Mouse (Mus musculus): ENCODE results near the gene Cfap298. TPM values are rescaled to one million over a fixed set of nuclear protein-coding genes. Genes with fewer than 3 reads are reported as not detected.

Cfap298 gene
- polyA plus RNA-seq, 1 experiment = 17.7 TPM

- WGBS = 15% methylated on average over 9 of the region's 9 CpGs
- TF ChIP-seq CTCF (IDR thresholded peaks at IDR 0.05; ENCODE audit: control insufficient read depth, insufficient read depth, low read length) = no peak
- no peak for TF ChIP-seq POLR2A (IDR thresholded peaks at IDR 0.05; ENCODE audit: borderline replicate concordance, control insufficient read depth, low read depth, low read length)
- no peak overlapping the region for H3K4me3 ChIP-seq (replicated peaks; ENCODE audit: control insufficient read depth, low read depth, low read length)
- no peak overlapping the region for H3K27ac ChIP-seq (ENCODE audit: control insufficient read depth, insufficient read depth, low read depth, low read length, poor library complexity)
- H3K4me1 ChIP-seq (ENCODE audit: control insufficient read depth, insufficient read depth, low read length) = no peaks in the 10 kb centered on the region
Measured at GRCm38 (mm10) chr16:90885781-90886565, 48.9 kb downstream of the Cfap298 start.

GRCm38 (mm10) chr16:90885351-90885750 lies 49.6 kb downstream of the Cfap298 start:
- WGBS = 22% methylated on average over 2 of the region's 2 CpGs
- H3K4me3 ChIP-seq (replicated peaks; ENCODE audit: control insufficient read depth, low read depth, low read length) = no peak overlapping the region
- H3K27ac ChIP-seq (ENCODE audit: control insufficient read depth, insufficient read depth, low read depth, low read length, poor library complexity) = no peak overlapping the region
- H3K4me1 ChIP-seq (ENCODE audit: control insufficient read depth, insufficient read depth, low read length) = no peaks in the 10 kb centered on the region
- TF ChIP-seq POLR2A (IDR thresholded peaks at IDR 0.05; ENCODE audit: borderline replicate concordance, control insufficient read depth, low read depth, low read length) = no peak
- no peak for TF ChIP-seq CTCF (IDR thresholded peaks at IDR 0.05; ENCODE audit: control insufficient read depth, insufficient read depth, low read length)

GRCm38 (mm10) chr16:90882501-90882977 lies 52.4 kb downstream of the Cfap298 start:
- no peaks in the 10 kb centered on the region for H3K4me1 ChIP-seq (ENCODE audit: control insufficient read depth, insufficient read depth, low read length)
- no peak overlapping the region for H3K4me3 ChIP-seq (replicated peaks; ENCODE audit: control insufficient read depth, low read depth, low read length)
- WGBS = 60% methylated on average over 8 of the region's 8 CpGs
- H3K27ac ChIP-seq (ENCODE audit: control insufficient read depth, insufficient read depth, low read depth, low read length, poor library complexity) = no peak overlapping the region
- TF ChIP-seq CTCF (IDR thresholded peaks at IDR 0.05; ENCODE audit: control insufficient read depth, insufficient read depth, low read length) (no peak), POLR2A (IDR thresholded peaks at IDR 0.05; ENCODE audit: borderline replicate concordance, control insufficient read depth, low read depth, low read length) (no peak)

- 82% methylated on average over 3 of the region's 3 CpGs for WGBS
- no peak for TF ChIP-seq POLR2A (IDR thresholded peaks at IDR 0.05; ENCODE audit: borderline replicate concordance, control insufficient read depth, low read depth, low read length)
- Histone ChIP-seq H3K4me1 (ENCODE audit: control insufficient read depth, insufficient read depth, low read length) (no peaks in the 10 kb centered on the region), H3K4me3 (replicated peaks; ENCODE audit: control insufficient read depth, low read depth, low read length) (no peak overlapping the region), H3K27ac (ENCODE audit: control insufficient read depth, insufficient read depth, low read depth, low read length, poor library complexity) (no peak overlapping the region)
Measured at GRCm38 (mm10) chr16:90878135-90878860, 56.6 kb downstream of the Cfap298 start.

Other genes starting within 250 kb of the Cfap298 start
- 20.3 and 21.8 TPM in 2 replicates for gene Mis18a, start 207.7 kb downstream of the Cfap298 start, polyA plus RNA-seq (2011; ENCODE audit: insufficient read depth, insufficient read length, low replicate concordance, missing spikeins)
- gene Mrap, start 196.9 kb downstream of the Cfap298 start, polyA plus RNA-seq (2011; ENCODE audit: insufficient read depth, insufficient read length, low replicate concordance, missing spikeins) = 8.2 and 8.5 TPM in 2 replicates
- 3.4 and 5.1 TPM in 2 replicates for gene Urb1, start 124.7 kb downstream of the Cfap298 start, polyA plus RNA-seq (2011; ENCODE audit: insufficient read depth, insufficient read length, low replicate concordance, missing spikeins)
- 3.6 and 10.6 TPM in 2 replicates for gene Eva1c, start 108.4 kb downstream of the Cfap298 start, polyA plus RNA-seq (2011; ENCODE audit: insufficient read depth, insufficient read length, low replicate concordance, missing spikeins)
- 17.2 and 38.2 TPM in 2 replicates for gene Synj1, start 76.2 kb upstream of the Cfap298 start, polyA plus RNA-seq (2011; ENCODE audit: insufficient read depth, insufficient read length, low replicate concordance, missing spikeins)
- 44.3 and 72.0 TPM in 2 replicates for gene Paxbp1, start 109.4 kb upstream of the Cfap298 start, polyA plus RNA-seq (2011; ENCODE audit: insufficient read depth, insufficient read length, low replicate concordance, missing spikeins)
- gene 4932438H23Rik, start 160.0 kb upstream of the Cfap298 start, polyA plus RNA-seq (2011; ENCODE audit: insufficient read depth, insufficient read length, low replicate concordance, missing spikeins) = not detected in 2 replicates

Data from bone marrow, adult 2 months (tissue).